11 mouse cellular contexts compared by ENCODE assay signal in the genomic region with DNA sequence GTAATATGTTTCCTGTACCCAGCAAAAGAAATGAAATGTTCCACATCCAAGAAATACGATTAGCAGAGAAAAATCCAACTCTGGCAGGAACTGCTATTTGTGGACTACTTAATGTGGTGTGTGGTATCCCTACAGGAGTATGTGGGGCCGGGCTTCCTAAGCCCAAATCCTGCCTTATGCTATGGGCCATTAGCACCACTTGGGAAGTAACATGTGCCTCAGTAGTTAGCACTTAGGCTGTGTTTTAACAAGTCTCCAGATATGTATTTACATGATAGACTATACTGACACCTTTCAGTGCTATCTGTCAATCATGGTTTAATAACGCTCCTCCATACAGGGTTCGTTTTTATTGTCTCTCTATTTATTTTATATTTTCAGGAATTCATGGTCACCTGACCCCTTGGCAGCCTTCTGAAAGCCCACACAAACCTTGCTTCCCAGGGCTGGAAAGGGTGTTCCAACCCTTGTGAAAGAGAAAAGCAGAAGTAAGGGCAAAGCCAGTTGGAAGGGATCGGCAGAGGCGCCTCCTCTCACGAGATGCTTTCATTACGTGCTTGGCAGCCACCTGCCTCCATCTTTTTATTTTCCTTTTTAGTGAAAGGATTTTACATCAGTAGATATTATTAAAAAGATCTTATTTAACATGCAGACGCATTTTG.
DNase-seq lines count a peak whose midpoint lies in the region; ATAC-seq and TF ChIP-seq lines count a peak whose summit lies in the region.
"Had no signal": no experiment of that assay in that cellular context is flagged by ENCODE, and none has a peak within 500 bp of the region (broad histone marks: within the 10 kb centered on the region; RNA-seq: fewer than 3 reads in every experiment).

No protein-coding gene starts in this region.

- H3K9me3 ChIP-seq in lung, embryonic 15.5 days: no peaks in the 10 kb centered on the region
- H3K9me3 ChIP-seq in forebrain, postnatal 0 days (ENCODE audit: low read length): no peaks in the 10 kb centered on the region
- H3K9me3 ChIP-seq in midbrain, postnatal 0 days (ENCODE audit: low read length): no peaks in the 10 kb centered on the region

- H3K4me3 ChIP-seq in gastrocnemius, adult 2 months: peak overlapping the region; percentile 63
- H3K4me3 ChIP-seq in lung, embryonic 15.5 days: no peak overlapping the region
- peak overlapping the region; percentile 20 for H3K4me3 ChIP-seq in forebrain, postnatal 0 days (ENCODE audit: low read depth, low read length)
- no peak overlapping the region for H3K4me3 ChIP-seq in midbrain, postnatal 0 days (ENCODE audit: low read depth, low read length)

- no peaks in the 10 kb centered on the region for H3K27me3 ChIP-seq in lung, embryonic 15.5 days
- H3K27me3 ChIP-seq in forebrain, postnatal 0 days (ENCODE audit: insufficient read depth, low read length): no peaks in the 10 kb centered on the region; the same call in 1 of the 2 replicates
- H3K27me3 ChIP-seq in midbrain, postnatal 0 days (ENCODE audit: insufficient read depth, low read length): no peaks in the 10 kb centered on the region

- DNase-seq in gastrocnemius, adult 2 months: peak; percentile 28
- no peak for DNase-seq in gastrocnemius, adult 8-10 months (ENCODE audit: low spot score in 2 of 2)
- no peak for DNase-seq in lung, postnatal 25 days (ENCODE audit: low spot score)
- DNase-seq in forebrain, postnatal 0 days: no peak
- no peak for DNase-seq in midbrain, postnatal 0 days (ENCODE audit: low spot score)
- DNase-seq in thymus, adult 18-20 months: no peak
- DNase-seq in adrenal gland, postnatal 10 days: no peak
- DNase-seq: heart, postnatal 4 days; kidney, postnatal 14 days had no signal

- intact Hi-C loops in gastrocnemius, adult 2 months (cut with DNase I): no loop called here

- 0 out of 2 replicates have a peak, but pooled peaks have one; percentile 39 for ATAC-seq in lung, embryonic 15.5 days (ENCODE audit: borderline replicate concordance, extremely low read depth, low FRiP score, low TSS enrichment)
- ATAC-seq in forebrain, postnatal 0 days: peak; percentile 66
- peak; percentile 47; the same call in 1 of the 2 replicates for ATAC-seq in midbrain, postnatal 0 days (ENCODE audit: low FRiP score)

- H3K27ac ChIP-seq in gastrocnemius, adult 2 months: peak overlapping the region; percentile 86
- H3K27ac ChIP-seq in lung, embryonic 15.5 days: 0 out of 2 replicates have a peak overlapping the region, but pooled peaks have one; percentile 32
- peak overlapping the region; percentile 79 for H3K27ac ChIP-seq in forebrain, postnatal 0 days (ENCODE audit: low read depth, low read length)
- no peak overlapping the region; the same call in 1 of the 2 replicates for H3K27ac ChIP-seq in midbrain, postnatal 0 days (ENCODE audit: low read depth, low read length)
- H3K27ac ChIP-seq: stomach, postnatal 0 days had no signal

- TF ChIP-seq CTCF in gastrocnemius, adult 2 months (IDR thresholded peaks at IDR 0.05): no peak
- TF ChIP-seq CTCF in forebrain, postnatal 0 days (IDR thresholded peaks at IDR 0.05; ENCODE audit: low read depth): no peak
- no peak for TF ChIP-seq CTCF in midbrain, postnatal 0 days (IDR thresholded peaks at IDR 0.05)

- no peaks in the 10 kb centered on the region for H3K36me3 ChIP-seq in lung, embryonic 15.5 days
- no peaks in the 10 kb centered on the region for H3K36me3 ChIP-seq in forebrain, postnatal 0 days (ENCODE audit: insufficient read depth)
- no peaks in the 10 kb centered on the region for H3K36me3 ChIP-seq in midbrain, postnatal 0 days (ENCODE audit: insufficient read depth, low read length)

- WGBS in lung, embryonic 15.5 days: 85% methylated on average over 9 of the region's 9 CpGs
- WGBS in forebrain, postnatal 0 days: 30% methylated on average over 9 of the region's 9 CpGs
- WGBS in midbrain, postnatal 0 days: 69% methylated on average over 9 of the region's 9 CpGs

- peaks cover 30% of the 10 kb centered on the region for H3K4me1 ChIP-seq in lung, embryonic 15.5 days
- peaks cover 27% of the 10 kb centered on the region for H3K4me1 ChIP-seq in forebrain, postnatal 0 days (ENCODE audit: insufficient read depth)
- H3K4me1 ChIP-seq in midbrain, postnatal 0 days (ENCODE audit: insufficient read depth, low read length): no peaks in the 10 kb centered on the region; the same call in 1 of the 2 replicates

- H3K9ac ChIP-seq in lung, embryonic 15.5 days: no peak overlapping the region
- peak overlapping the region; percentile 40 for H3K9ac ChIP-seq in forebrain, postnatal 0 days
- H3K9ac ChIP-seq in midbrain, postnatal 0 days (replicated peaks; ENCODE audit: low read length, poor library complexity, severe bottlenecking): no peak overlapping the region

- H3K4me2 ChIP-seq in lung, embryonic 15.5 days: no peak overlapping the region
- H3K4me2 ChIP-seq in forebrain, postnatal 0 days (ENCODE audit: low read depth): peak overlapping the region; percentile 46
- peak overlapping the region; percentile 29 for H3K4me2 ChIP-seq in midbrain, postnatal 0 days (ENCODE audit: low read depth, low read length, poor library complexity, severe bottlenecking)

Comparison
In these comparisons a context has a peak if more than half of its experiments do, and no peak if none do; other contexts are left out.
1. H3K4me3 ChIP-seq: peak in gastrocnemius, adult 2 months (single experiment) and forebrain, postnatal 0 days (single experiment); none in lung, embryonic 15.5 days (single experiment) and midbrain, postnatal 0 days (single experiment).
2. Peak in every context shown above with its lines, with median percentiles within 50 percentile points of each other: ATAC-seq.